Mouse (Mus musculus) stomach, embryonic 14.5 days (tissue): ENCODE results near the gene Kcnv2. TPM values are rescaled to one million over a fixed set of nuclear protein-coding genes. Genes with fewer than 3 reads are reported as not detected.

ENCODE experiments used
- ATAC-seq: fragments of 200-750 bp; cut with Nextera tagmentation; 2 replicates; pipeline ENCODE4 v1.8.0; 2017; ENCODE audit warnings: low read depth, moderate TSS enrichment; ENCODE audit not compliant: insufficient number of reproducible peaks, insufficient read depth, low FRiP score
- H3K27ac ChIP-seq: fragments of 300-500 bp; sonication (generic); 2 replicates; pipeline ENCODE4 v1.5.1; 2014; ENCODE audit warnings: mild to moderate bottlenecking, low read length, moderate library complexity, mixed read lengths
- H3K27me3 ChIP-seq: fragments of 300-500 bp; sonication (generic); 2 replicates; pipeline ENCODE4 v1.6.1; 2014; ENCODE audit warnings: low read length, control low read depth, mixed read lengths; ENCODE audit not compliant: control insufficient read depth, insufficient read depth
- H3K36me3 ChIP-seq: fragments of 300-500 bp; sonication (generic); 2 replicates; pipeline ENCODE4 v1.6.1; 2014; ENCODE audit warnings: mild to moderate bottlenecking, control low read depth, low read length, moderate library complexity, mixed read lengths; ENCODE audit not compliant: control insufficient read depth, insufficient read depth
- H3K4me1 ChIP-seq: fragments of 300-500 bp; sonication (generic); 2 replicates; pipeline ENCODE4 v1.6.1; 2014; ENCODE audit warnings: low read length, control low read depth, mixed read lengths; ENCODE audit not compliant: control insufficient read depth, insufficient read depth
- H3K4me2 ChIP-seq: fragments of 300-500 bp; sonication (generic); replicated peaks from 2 replicates; pipeline ENCODE4 v1.6.1; 2014; ENCODE audit warnings: low read depth, low read length, control low read depth
- H3K4me3 ChIP-seq: fragments of 300-500 bp; sonication (generic); 2 replicates; pipeline ENCODE4 v1.5.1; 2014; ENCODE audit warnings: low read depth, low read length, control low read depth
- H3K9ac ChIP-seq: fragments of 300-500 bp; sonication (generic); replicated peaks from 2 replicates; pipeline ENCODE4 v1.6.1; 2014; ENCODE audit warnings: low read depth, mild to moderate bottlenecking, control low read depth, low read length, moderate library complexity, mixed read lengths
- H3K9me3 ChIP-seq: fragments of 300-500 bp; sonication (generic); 2 replicates; pipeline ENCODE4 v1.6.1; 2016; ENCODE audit warnings: low read depth, low read length, control low read depth; ENCODE audit not compliant: control insufficient read depth
- WGBS: fragments of 180-500 bp; shearing (Covaris S2); extraction: QIAGEN DNeasy Blood & Tissue Kit; methylation state at CpG from one replicate; pipeline ENCODE4 v1.1.7; 2014; 5-methylcytosine and 5-hydroxymethylcytosine counted together
- polyA plus RNA-seq: library from polyadenylated mRNA; unstranded; fragments of >200 nt; fragmentation: Nextera tagmentation; extraction: Ambion mirVana; gene quantifications from 2 replicates; pipeline ENCODE4 v1.2.1, GENCODE M21; 2014

Gene Kcnv2
- 0.06 TPM in 1 of 2 replicates, not detected in the other for polyA plus RNA-seq

DNA sequence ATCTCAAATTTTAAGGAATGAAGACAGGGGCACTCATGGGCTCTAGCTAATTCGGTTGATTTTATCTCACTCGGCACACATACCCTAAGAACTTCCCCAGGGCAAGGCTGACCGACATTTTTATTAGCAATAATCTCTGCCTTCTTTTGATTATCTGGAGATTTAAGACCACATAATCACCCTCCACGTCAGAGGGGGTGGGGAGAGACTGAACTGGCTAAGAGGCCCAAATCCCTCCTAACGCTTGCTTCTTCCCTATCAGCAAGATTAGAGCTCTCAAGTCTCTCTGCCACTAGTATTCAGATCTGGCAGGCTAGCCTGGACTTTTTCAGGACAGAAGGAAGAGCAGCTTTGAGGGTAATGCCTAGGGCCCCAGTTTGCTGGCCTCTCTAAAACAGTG, at the start of gene Kcnv2:
Gene Kcnv2 (plus strand): TSS at position 308 of the 400 bp plus-strand sequence.
- Histone ChIP-seq H3K9ac (no peak within 1 kb of the TSS), H3K4me2 (no peak within 1 kb of the TSS), H3K9me3 (no peaks in the 10 kb centered on the region), H3K4me3 (no peak within 1 kb of the TSS), H3K27ac (no peak within 1 kb of the TSS), H3K36me3 (no peaks in the 10 kb centered on the region), H3K4me1 (0 out of 2 replicates have a peak, but pooled peaks cover 3% of the 10 kb centered on the region), H3K27me3 (no peaks in the 10 kb centered on the region)
- 51% methylated on average over 5 of the region's 5 CpGs for WGBS
- no peak for ATAC-seq

DNA sequence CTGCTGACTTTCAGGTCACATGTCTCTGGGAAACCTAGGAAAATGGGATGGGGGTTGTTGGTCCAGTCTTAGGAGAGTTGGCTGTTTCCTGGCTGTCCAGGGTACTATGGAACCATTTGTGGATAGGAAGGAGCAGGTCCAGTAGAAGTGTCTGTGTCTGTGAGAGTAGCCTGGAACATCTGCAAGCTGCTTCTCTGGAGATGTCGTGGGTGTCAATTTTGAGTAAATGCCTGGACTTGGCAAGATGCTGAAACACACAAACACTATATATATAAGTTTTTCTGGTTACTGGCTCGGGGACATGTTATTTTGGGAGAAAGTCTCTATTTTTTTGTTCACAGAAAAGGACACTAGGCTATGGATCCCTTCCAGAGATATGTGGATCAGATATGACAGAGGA, 49.0 kb upstream of the Kcnv2 start:
- H3K9ac ChIP-seq = no peak overlapping the region
- H3K4me1 ChIP-seq = no peaks in the 10 kb centered on the region
- WGBS = 77% methylated on average over 2 of the region's 2 CpGs
- ATAC-seq = no peak
- H3K27ac ChIP-seq = no peak overlapping the region
- no peak overlapping the region for H3K4me2 ChIP-seq
- H3K36me3 ChIP-seq = no peaks in the 10 kb centered on the region
- H3K4me3 ChIP-seq = no peak overlapping the region
- no peaks in the 10 kb centered on the region for H3K27me3 ChIP-seq
- H3K9me3 ChIP-seq = no peaks in the 10 kb centered on the region

DNA sequence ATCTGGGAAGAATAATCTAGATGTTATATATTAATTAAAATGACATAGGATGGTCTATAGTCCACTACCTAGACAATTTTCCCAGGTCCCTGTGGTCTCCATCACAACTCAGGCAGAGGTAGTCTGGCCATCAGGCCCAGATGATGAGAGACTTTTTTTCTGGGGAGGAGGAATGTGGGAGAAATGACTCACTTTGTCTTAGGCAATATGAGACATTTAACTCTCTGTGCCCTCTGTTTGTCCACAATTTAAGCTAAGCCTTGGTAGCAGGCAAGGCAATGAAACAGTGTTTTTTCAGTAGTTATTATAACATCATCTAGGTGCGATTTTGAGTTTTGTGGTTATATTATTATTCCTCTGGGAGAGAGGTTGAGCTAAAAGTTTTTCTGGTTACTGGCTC, 48.0 kb upstream of the Kcnv2 start:
- no peaks in the 10 kb centered on the region for H3K36me3 ChIP-seq
- no peak overlapping the region for H3K27ac ChIP-seq
- H3K4me1 ChIP-seq = no peaks in the 10 kb centered on the region
- no peak overlapping the region for H3K4me3 ChIP-seq
- WGBS = 81% methylated on average over 1 of the region's 1 CpGs
- no peak overlapping the region for H3K4me2 ChIP-seq
- H3K27me3 ChIP-seq = no peaks in the 10 kb centered on the region
- no peak for ATAC-seq
- H3K9ac ChIP-seq = no peak overlapping the region
- no peaks in the 10 kb centered on the region for H3K9me3 ChIP-seq

DNA sequence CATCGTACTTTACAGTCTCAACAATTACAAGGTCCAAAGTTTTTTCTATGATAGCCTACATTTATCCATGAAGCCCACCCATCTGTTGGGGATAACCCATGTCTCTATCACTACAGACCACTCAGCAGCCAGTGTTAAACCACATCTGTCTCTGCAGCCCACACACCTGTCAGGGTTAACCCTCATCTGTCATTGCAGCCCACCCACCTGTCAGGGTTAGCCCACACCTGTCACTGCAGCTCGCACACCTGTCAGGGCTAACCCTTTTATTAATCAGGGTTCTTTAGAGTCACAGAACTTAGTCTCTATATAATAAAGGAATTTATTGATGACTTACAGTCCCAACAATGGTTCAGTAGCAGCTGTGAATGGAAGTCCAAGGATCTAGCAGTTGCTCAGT, 43.2 kb upstream of the Kcnv2 start:
- H3K9me3 ChIP-seq = no peaks in the 10 kb centered on the region
- 67% methylated on average over 2 of the region's 2 CpGs for WGBS
- H3K36me3 ChIP-seq = no peaks in the 10 kb centered on the region
- H3K27me3 ChIP-seq = no peaks in the 10 kb centered on the region
- H3K9ac ChIP-seq = no peak overlapping the region
- H3K4me3 ChIP-seq = no peak overlapping the region
- H3K4me2 ChIP-seq = no peak overlapping the region
- H3K27ac ChIP-seq = no peak overlapping the region
- no peaks in the 10 kb centered on the region for H3K4me1 ChIP-seq
- no peak for ATAC-seq

DNA sequence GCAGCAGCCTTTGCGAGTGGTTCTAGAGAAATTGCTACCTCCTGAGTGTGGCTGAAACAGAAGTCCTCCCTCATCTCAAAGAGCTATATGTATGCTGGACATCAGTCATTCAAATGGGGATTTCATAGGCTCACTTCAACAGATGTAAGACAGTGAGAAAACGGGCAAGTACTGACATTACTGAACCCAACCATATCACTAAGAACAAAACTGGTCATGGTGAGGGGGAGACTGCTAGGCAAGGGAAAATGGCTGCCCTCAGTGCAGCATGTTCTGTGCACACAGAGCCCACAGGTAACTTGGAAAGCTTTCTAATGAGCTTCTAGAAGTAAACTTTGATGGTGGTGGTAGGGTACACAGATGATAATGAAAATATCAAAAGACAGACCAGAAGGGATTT, 12.3 kb upstream of the Kcnv2 start:
- H3K36me3 ChIP-seq = no peaks in the 10 kb centered on the region
- H3K4me1 ChIP-seq = no peaks in the 10 kb centered on the region
- no peaks in the 10 kb centered on the region for H3K27me3 ChIP-seq
- H3K9ac ChIP-seq = no peak overlapping the region
- no peak for ATAC-seq
- no peak overlapping the region for H3K4me2 ChIP-seq
- 96% methylated on average over 2 of the region's 2 CpGs for WGBS
- H3K9me3 ChIP-seq = peaks cover 3% of the 10 kb centered on the region; the same call in 1 of the 2 replicates
- H3K27ac ChIP-seq = no peak overlapping the region
- no peak overlapping the region for H3K4me3 ChIP-seq

DNA sequence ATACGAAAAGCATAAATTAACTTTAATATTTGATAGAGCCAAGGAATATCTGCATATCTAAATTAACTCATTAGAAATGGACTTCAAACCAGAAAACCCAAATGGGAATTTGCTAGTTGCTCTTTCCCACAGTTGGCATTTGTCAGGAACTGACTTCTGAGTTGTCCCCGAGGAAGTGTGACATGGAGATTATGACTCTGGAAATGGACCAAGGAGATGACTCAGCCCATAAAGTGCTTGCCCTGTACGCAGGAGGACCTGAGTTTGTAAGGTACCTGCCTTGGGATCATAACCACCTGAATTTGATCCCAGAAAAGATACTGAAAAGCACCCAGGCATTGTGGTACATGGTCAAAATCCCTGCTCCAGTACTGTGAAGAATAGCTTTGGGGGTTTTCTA, 11.1 kb upstream of the Kcnv2 start:
- Histone ChIP-seq H3K4me3 (no peak overlapping the region), H3K27me3 (no peaks in the 10 kb centered on the region), H3K4me2 (no peak overlapping the region), H3K36me3 (no peaks in the 10 kb centered on the region), H3K27ac (no peak overlapping the region), H3K9me3 (no peaks in the 10 kb centered on the region), H3K4me1 (no peaks in the 10 kb centered on the region), H3K9ac (no peak overlapping the region)
- no peak for ATAC-seq
- WGBS = 87% methylated on average over 3 of the region's 3 CpGs

DNA sequence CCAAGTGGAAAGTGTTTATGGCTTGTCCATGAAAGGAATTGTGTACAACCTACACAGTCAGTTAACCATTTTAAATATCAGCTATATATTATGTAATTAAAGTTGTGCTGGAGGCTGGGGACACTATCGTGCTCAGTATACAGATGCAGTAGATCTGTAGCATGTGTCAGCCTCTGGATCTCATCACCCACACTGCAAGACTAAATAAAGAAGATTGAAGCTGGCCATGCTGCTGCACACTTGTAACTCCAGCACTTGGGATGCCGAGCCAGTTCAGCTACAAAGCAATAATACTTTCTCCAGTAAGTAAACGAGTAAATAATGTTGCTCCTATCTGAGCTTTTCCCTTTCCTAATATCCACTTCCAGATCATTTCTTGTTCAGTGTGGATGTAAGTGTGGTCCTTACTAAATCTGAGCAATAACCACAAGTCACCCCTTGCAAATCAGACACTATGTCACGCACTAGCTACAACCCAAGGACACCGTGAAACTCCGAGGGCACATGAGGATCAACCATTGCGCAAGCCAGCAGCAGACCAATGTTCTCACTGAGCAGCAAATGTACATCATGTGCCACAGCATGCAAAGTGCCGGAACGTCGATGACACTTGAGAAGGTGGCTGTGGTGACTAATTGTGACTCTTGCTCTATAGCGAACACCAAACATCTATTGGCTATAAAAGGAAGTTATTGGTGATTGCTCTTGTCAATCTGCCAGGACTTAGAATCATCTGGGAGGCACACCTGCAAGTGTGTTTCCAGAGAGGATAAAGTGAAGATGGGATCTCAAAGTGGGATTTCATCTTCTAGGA, 9.9 kb upstream of the Kcnv2 start:
- ATAC-seq = no peak
- 85% methylated on average over 11 of the region's 11 CpGs for WGBS

DNA sequence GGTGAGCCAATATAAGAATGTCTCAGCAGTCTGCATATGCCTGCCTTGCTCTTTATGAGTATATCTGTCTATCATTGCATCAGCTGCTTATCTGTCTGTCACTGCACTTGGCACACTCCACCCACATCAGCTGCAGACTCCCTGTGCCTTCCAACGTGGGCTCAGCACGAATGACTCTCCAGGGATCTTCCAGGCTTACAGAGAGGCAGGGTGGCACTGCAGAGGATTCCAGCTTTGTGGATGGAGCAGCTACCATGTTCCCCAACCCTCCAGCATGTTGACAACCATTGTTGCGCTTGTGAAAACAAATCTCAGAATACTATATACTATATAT, 9.3 kb upstream of the Kcnv2 start:
- Histone ChIP-seq H3K9ac (no peak overlapping the region), H3K9me3 (no peaks in the 10 kb centered on the region), H3K27me3 (no peaks in the 10 kb centered on the region), H3K4me2 (no peak overlapping the region), H3K27ac (no peak overlapping the region), H3K36me3 (no peaks in the 10 kb centered on the region), H3K4me1 (0 out of 2 replicates have a peak, but pooled peaks cover 4% of the 10 kb centered on the region), H3K4me3 (no peak overlapping the region)
- whole genome bisulfite sequencing = 68% methylated on average over 3 of the region's 3 CpGs
- ATAC-seq = no peak

More for the DNA sequence above, 9.9 kb upstream of the Kcnv2 start:
- Histone ChIP-seq H3K27ac (no peak overlapping the region), H3K36me3 (no peaks in the 10 kb centered on the region), H3K4me3 (no peak overlapping the region), H3K4me2 (no peak overlapping the region), H3K9me3 (no peaks in the 10 kb centered on the region), H3K9ac (no peak overlapping the region), H3K27me3 (no peaks in the 10 kb centered on the region), H3K4me1 (0 out of 2 replicates have a peak, but pooled peaks cover 2% of the 10 kb centered on the region)
